Comparison of ENCODE assay signal across 8 mouse cellular contexts in genomic region chr7:49778114-49778901, GRCm38 (mm10). TPM values are rescaled to one million over a fixed set of nuclear protein-coding genes. Genes with fewer than 3 reads are reported as not detected.
DNase-seq lines count a peak whose midpoint lies in the region; ATAC-seq lines count a peak whose summit lies in the region.

Prmt3 (plus strand) TSS chr7:49778346.

- H3K36me3 ChIP-seq in hindbrain, embryonic 16.5 days (ENCODE audit: control insufficient read depth, insufficient read depth, low read length) = peaks cover 7% of the 10 kb centered on the region; the same call in 1 of the 2 replicates
- H3K36me3 ChIP-seq in macrophage (ENCODE audit: inconsistent target) = peaks cover 22% of the 10 kb centered on the region

- peak within 1 kb of the TSS; percentile 76 for H3K4me2 ChIP-seq in hindbrain, embryonic 16.5 days (ENCODE audit: low read length)

- peak; percentile 96 for ATAC-seq in hindbrain, embryonic 16.5 days

- peak within 1 kb of the TSS; percentile 82 for H3K9ac ChIP-seq in hindbrain, embryonic 16.5 days (ENCODE audit: low read depth, low read length)

- 0% methylated on average over 76 of the region's 92 CpGs for WGBS in hindbrain, embryonic 16.5 days
- under 1% methylated on average over 90 of the region's 92 CpGs for WGBS in macrophage (ENCODE audit: missing documents)

- DNase-seq in R1 (ENCODE audit: low read depth, low spot score) = peak; percentile 95
- peak; percentile 98 to 100 for DNase-seq in cerebellum, postnatal 25 days
- peak; percentile 97 to 99 for DNase-seq in frontal cortex, postnatal 36 days (ENCODE audit: low spot score in 2 of 2)
- DNase-seq in left cerebral cortex, adult 18-20 months (ENCODE audit: low spot score in 2 of 2) = peak; percentile 99 to 100
- peak; percentile 98 for DNase-seq in right cerebral cortex, adult 18-20 months
- DNase-seq in urinary bladder, postnatal 10 days (ENCODE audit: low spot score) = peak; percentile 96

- H3K4me1 ChIP-seq in hindbrain, embryonic 16.5 days (ENCODE audit: control insufficient read depth, insufficient read depth, low read depth, low read length) = peaks cover 8% of the 10 kb centered on the region

- peak within 1 kb of the TSS; percentile 68 for H3K4me3 ChIP-seq in hindbrain, embryonic 16.5 days (ENCODE audit: low read length)
- H3K4me3 ChIP-seq in macrophage (ENCODE audit: inconsistent target) = peak within 1 kb of the TSS; percentile 13; the same call in 1 of the 2 replicates

- H3K27me3 ChIP-seq in hindbrain, embryonic 16.5 days (replicated peaks; ENCODE audit: control insufficient read depth, insufficient read depth, low read length) = no peaks in the 10 kb centered on the region

- H3K79me2 ChIP-seq in macrophage (ENCODE audit: inconsistent target) = no peaks in the 10 kb centered on the region

- H3K27ac ChIP-seq in hindbrain, embryonic 16.5 days (ENCODE audit: low read depth, low read length) = peak within 1 kb of the TSS; percentile 89
- H3K27ac ChIP-seq in macrophage = no peak within 1 kb of the TSS

- H3K9me3 ChIP-seq in hindbrain, embryonic 16.5 days (ENCODE audit: control insufficient read depth, low read length) = no peaks in the 10 kb centered on the region

RNA-seq across cellular contexts. Expression of gene Prmt3, which starts in this region (rescaled TPM):
- polyA plus RNA-seq in hindbrain, embryonic 16.5 days (2015; fragmentation: Nextera tagmentation; extraction: Ambion mirVana) = 44.9 and 50.0 TPM in 2 replicates
- 10 to 100 TPM; 34.6 to 36.5 TPM for total RNA-seq in left cerebral cortex, adult 18-20 months (2021)
- total RNA-seq in macrophage (2018; cell fraction: chromatin; rRNA removed) = 10 to 100 TPM; 15.6 to 75.3 (median 39.8) TPM
- total RNA-seq in macrophage (2018; cell fraction: cytosol; rRNA removed) = 10 to 100 TPM in 21 of 26 experiments, 1 to 10 TPM in 5; 7.8 to 15.8 (median 12.0) TPM
- 10 to 100 TPM; 10.3 to 66.3 (median 21.1) TPM for total RNA-seq in macrophage (2018; cell fraction: nucleus; rRNA removed)
- 9.4 to 32.8 TPM (median 9.9 TPM) in 3 replicates for polyA plus RNA-seq in macrophage (2018)
